Mouse (Mus musculus) lung, postnatal 36 days (tissue): ENCODE measurements around the gene Scrt2.
A peak's percentile ranks its signal among the peaks of the same experiment; 100 is the strongest.

Source experiments
- DNase-seq: peaks from one replicate; pipeline ENCODE4 v3.0.0; 2022; ENCODE audit warnings: mixed read lengths

The Scrt2 gene

GRCm38 (mm10) chr2:152108702-152109101, 27.4 kb downstream of the Scrt2 start:
- no peak for DNase-seq

GRCm38 (mm10) chr2:152109386-152109785, 28.1 kb downstream of the Scrt2 start:
- DNase-seq: no peak

- DNase-seq: no peak
Observed at GRCm38 (mm10) chr2:152111311-152111710, 30.0 kb downstream of the Scrt2 start.

- peak; percentile 95 for DNase-seq
Observed at GRCm38 (mm10) chr2:152111920-152112319, 30.6 kb downstream of the Scrt2 start.

GRCm38 (mm10) chr2:152112490-152112889, 31.2 kb downstream of the Scrt2 start:
- no peak for DNase-seq

GRCm38 (mm10) chr2:152112970-152113369, 31.6 kb downstream of the Scrt2 start:
- no peak for DNase-seq

GRCm38 (mm10) chr2:152114057-152114975, 33.0 kb downstream of the Scrt2 start:
- no peak for DNase-seq

- DNase-seq: no peak
Observed at GRCm38 (mm10) chr2:152117694-152118093, 36.4 kb downstream of the Scrt2 start.

GRCm38 (mm10) chr2:152119228-152119865, 38.0 kb downstream of the Scrt2 start:
- no peak for DNase-seq

GRCm38 (mm10) chr2:152122896-152123295, 41.6 kb downstream of the Scrt2 start:
- no peak for DNase-seq

- no peak for DNase-seq
Observed at GRCm38 (mm10) chr2:152128597-152128996, 47.3 kb downstream of the Scrt2 start.

- DNase-seq: no peak
Observed at GRCm38 (mm10) chr2:152129778-152130177, 48.4 kb downstream of the Scrt2 start.

- DNase-seq: no peak
Observed at GRCm38 (mm10) chr2:152132016-152132415, 50.7 kb downstream of the Scrt2 start.

- DNase-seq: peak; percentile 44
Observed at GRCm38 (mm10) chr2:152132691-152133090, 51.4 kb downstream of the Scrt2 start.

GRCm38 (mm10) chr2:152139191-152139987, 58.1 kb downstream of the Scrt2 start:
- no peak for DNase-seq

GRCm38 (mm10) chr2:152140941-152141340, 59.6 kb downstream of the Scrt2 start:
- DNase-seq: no peak

GRCm38 (mm10) chr2:152141491-152141890, 60.2 kb downstream of the Scrt2 start:
- peak; percentile 5 for DNase-seq

- peak; percentile 40 for DNase-seq
Observed at GRCm38 (mm10) chr2:152142046-152142445, 60.7 kb downstream of the Scrt2 start.

- no peak for DNase-seq
Observed at GRCm38 (mm10) chr2:152142571-152142970, 61.2 kb downstream of the Scrt2 start.

- peak; percentile 63 for DNase-seq
Observed at GRCm38 (mm10) chr2:152143279-152144157, 62.2 kb downstream of the Scrt2 start, which contains the start of gene Tcf15. Gene Tcf15, plus strand, starts transcription at chr2:152143561.

- DNase-seq: no peak
Observed at GRCm38 (mm10) chr2:152144158-152144450, 62.8 kb downstream of the Scrt2 start.

- no peak for DNase-seq
Observed at GRCm38 (mm10) chr2:152144501-152144900, 63.2 kb downstream of the Scrt2 start.
